Mouse (Mus musculus) forebrain, embryonic 14.5 days (tissue): ENCODE data around the gene 2410131K14Rik. TPM values are rescaled to one million over a fixed set of nuclear protein-coding genes. Genes with fewer than 3 reads are reported as not detected.
A peak's percentile ranks its signal among the peaks of the same experiment; 100 is the strongest.

Experiments
- ATAC-seq: fragments of 200-750 bp; cut with Nextera tagmentation; 2 replicates; pipeline ENCODE4 v1.8.0; 2017; ENCODE audit warnings: mild to moderate bottlenecking, moderate library complexity
- DNase-seq: peaks from one replicate; pipeline ENCODE4 v3.0.0-alpha.2; 2015; ENCODE audit warnings: low spot score
- H3K27ac ChIP-seq: fragments of 300-500 bp; sonication (generic); 2 replicates; pipeline ENCODE4 v1.5.1; 2014; ENCODE audit warnings: low read depth, mild to moderate bottlenecking, control low read depth, low read length, moderate library complexity
- H3K27me3 ChIP-seq: fragments of 300-500 bp; sonication (generic); replicated peaks from 2 replicates; pipeline ENCODE4 v1.6.1; 2014; ENCODE audit warnings: low read length, control low read depth, mixed read lengths; ENCODE audit not compliant: control insufficient read depth, insufficient read depth
- H3K36me3 ChIP-seq: fragments of 300-500 bp; sonication (generic); 2 replicates; pipeline ENCODE4 v1.6.1; 2014; ENCODE audit warnings: low read length, control low read depth; ENCODE audit not compliant: control insufficient read depth, insufficient read depth
- H3K4me1 ChIP-seq: fragments of 300-500 bp; sonication (generic); 2 replicates; pipeline ENCODE4 v1.6.1; 2014; ENCODE audit warnings: antibody characterized with exemption, low read length, control low read depth; ENCODE audit not compliant: control insufficient read depth, insufficient read depth
- H3K4me2 ChIP-seq: fragments of 300-500 bp; sonication (generic); 2 replicates; pipeline ENCODE4 v1.6.1; 2014; ENCODE audit warnings: mild to moderate bottlenecking, control low read depth, low read length
- H3K4me3 ChIP-seq: fragments of 300-500 bp; sonication (generic); 2 replicates; pipeline ENCODE4 v1.5.1; 2014; ENCODE audit warnings: low read depth, low read length, control low read depth
- H3K9ac ChIP-seq: fragments of 300-500 bp; sonication (generic); 2 replicates; pipeline ENCODE4 v1.6.1; 2014; ENCODE audit warnings: mild to moderate bottlenecking, low read length, control low read depth, moderate library complexity
- H3K9me3 ChIP-seq: fragments of 300-500 bp; sonication (generic); replicated peaks from 2 replicates; pipeline ENCODE4 v1.6.1; 2016; ENCODE audit warnings: low read length, control low read depth, mixed read lengths; ENCODE audit not compliant: control insufficient read depth
- WGBS: fragments of 180-500 bp; shearing (Covaris S2); extraction: QIAGEN DNeasy Blood & Tissue Kit; methylation state at CpG from one replicate; pipeline ENCODE4 v1.1.7; 2014; 5-methylcytosine and 5-hydroxymethylcytosine counted together
- polyA plus RNA-seq: library from polyadenylated mRNA; unstranded; fragments of >200 nt; fragmentation: Nextera tagmentation; extraction: Ambion mirVana; gene quantifications from 2 replicates; pipeline ENCODE4 v1.2.1, GENCODE M21; 2014

2410131K14Rik gene
- polyA plus RNA-seq, 1 experiment from 2014 or later: 14.6 TPM

- H3K4me1 ChIP-seq: no peaks in the 10 kb centered on the region
- H3K4me2 ChIP-seq: no peak overlapping the region
- 79% methylated on average over 9 of the region's 9 CpGs for WGBS
- no peak overlapping the region for H3K4me3 ChIP-seq
- H3K9ac ChIP-seq: no peak overlapping the region
- no peak for ATAC-seq
- no peak for DNase-seq
- H3K36me3 ChIP-seq: peaks cover 49% of the 10 kb centered on the region
- no peaks in the 10 kb centered on the region for H3K9me3 ChIP-seq
- no peaks in the 10 kb centered on the region for H3K27me3 ChIP-seq
- H3K27ac ChIP-seq: no peak overlapping the region
Measured at GRCm38 (mm10) chr5:118223142-118223757, 21.8 kb upstream of the 2410131K14Rik start.

GRCm38 (mm10) chr5:118230071-118230611, 14.9 kb upstream of the 2410131K14Rik start:
- ATAC-seq (no peak), DNase-seq (no peak)
- Histone ChIP-seq H3K36me3 (peaks cover 72% of the 10 kb centered on the region), H3K27me3 (no peaks in the 10 kb centered on the region), H3K9me3 (no peaks in the 10 kb centered on the region), H3K4me2 (no peak overlapping the region), H3K27ac (no peak overlapping the region), H3K4me1 (no peaks in the 10 kb centered on the region), H3K4me3 (no peak overlapping the region), H3K9ac (no peak overlapping the region)
- 93% methylated on average over 13 of the region's 13 CpGs for WGBS

- H3K4me1 ChIP-seq: no peaks in the 10 kb centered on the region
- no peaks in the 10 kb centered on the region for H3K27me3 ChIP-seq
- H3K4me3 ChIP-seq: no peak overlapping the region
- no peak overlapping the region for H3K4me2 ChIP-seq
- no peak overlapping the region for H3K27ac ChIP-seq
- H3K9ac ChIP-seq: no peak overlapping the region
- DNase-seq (no peak), ATAC-seq (no peak)
- WGBS: 85% methylated on average over 12 of the region's 12 CpGs
- no peaks in the 10 kb centered on the region for H3K9me3 ChIP-seq
- peaks cover 61% of the 10 kb centered on the region for H3K36me3 ChIP-seq
Measured at GRCm38 (mm10) chr5:118236891-118237290, 8.1 kb upstream of the 2410131K14Rik start.

GRCm38 (mm10) chr5:118239671-118240070, 5.4 kb upstream of the 2410131K14Rik start:
- H3K9me3 ChIP-seq: no peaks in the 10 kb centered on the region
- H3K27me3 ChIP-seq: no peaks in the 10 kb centered on the region
- H3K27ac ChIP-seq: no peak overlapping the region
- H3K4me3 ChIP-seq: no peak overlapping the region
- ATAC-seq: no peak
- H3K9ac ChIP-seq: no peak overlapping the region
- H3K4me2 ChIP-seq: no peak overlapping the region
- peaks cover 2% of the 10 kb centered on the region for H3K4me1 ChIP-seq
- peaks cover 41% of the 10 kb centered on the region for H3K36me3 ChIP-seq
- DNase-seq: no peak
- WGBS: 87% methylated on average over 12 of the region's 12 CpGs

GRCm38 (mm10) chr5:118245606-118246308, 730 bp downstream of the 2410131K14Rik start:
- 6% methylated on average over 15 of the region's 15 CpGs for WGBS
- DNase-seq: peak; percentile 29
- Histone ChIP-seq H3K4me2 (peak overlapping the region; percentile 88), H3K9me3 (no peaks in the 10 kb centered on the region), H3K4me1 (peaks cover 13% of the 10 kb centered on the region), H3K27ac (peak overlapping the region; percentile 58), H3K4me3 (peak overlapping the region; percentile 69), H3K27me3 (no peaks in the 10 kb centered on the region), H3K9ac (peak overlapping the region; percentile 63), H3K36me3 (peaks cover 25% of the 10 kb centered on the region)
- no peak; the same call in 1 of the 2 replicates for ATAC-seq

GRCm38 (mm10) chr5:118247378-118247777, 2.4 kb downstream of the 2410131K14Rik start:
- Histone ChIP-seq H3K4me1 (peaks cover 13% of the 10 kb centered on the region), H3K36me3 (peaks cover 10% of the 10 kb centered on the region; the same call in 1 of the 2 replicates), H3K27me3 (no peaks in the 10 kb centered on the region), H3K4me2 (no peak overlapping the region), H3K9me3 (no peaks in the 10 kb centered on the region), H3K9ac (no peak overlapping the region), H3K4me3 (no peak overlapping the region), H3K27ac (no peak overlapping the region)
- ATAC-seq (no peak), DNase-seq (no peak)
- 94% methylated on average over 8 of the region's 8 CpGs for WGBS

GRCm38 (mm10) chr5:118250987-118251386, 6.0 kb downstream of the 2410131K14Rik start:
- WGBS: 75% methylated on average over 6 of the region's 7 CpGs
- ATAC-seq: no peak

GRCm38 (mm10) chr5:118253551-118253950, 8.5 kb downstream of the 2410131K14Rik start:
- no peak for DNase-seq

More at GRCm38 (mm10) chr5:118250987-118251386, 6.0 kb downstream of the 2410131K14Rik start:
- no peaks in the 10 kb centered on the region for H3K27me3 ChIP-seq
- no peak overlapping the region for H3K27ac ChIP-seq
- H3K9ac ChIP-seq: no peak overlapping the region
- H3K4me1 ChIP-seq: peaks cover 8% of the 10 kb centered on the region
- no peaks in the 10 kb centered on the region for H3K9me3 ChIP-seq
- no peak overlapping the region for H3K4me2 ChIP-seq
- H3K36me3 ChIP-seq: peaks cover 10% of the 10 kb centered on the region; the same call in 1 of the 2 replicates
- no peak for DNase-seq
- H3K4me3 ChIP-seq: no peak overlapping the region

GRCm38 (mm10) chr5:118256981-118257380, 12.0 kb downstream of the 2410131K14Rik start:
- Histone ChIP-seq H3K9ac (no peak overlapping the region), H3K27me3 (no peaks in the 10 kb centered on the region), H3K36me3 (peaks cover 43% of the 10 kb centered on the region), H3K27ac (no peak overlapping the region), H3K9me3 (no peaks in the 10 kb centered on the region), H3K4me1 (0 out of 2 replicates have a peak, but pooled peaks cover 3% of the 10 kb centered on the region), H3K4me2 (no peak overlapping the region), H3K4me3 (no peak overlapping the region)
- DNase-seq (no peak), ATAC-seq (no peak)
- WGBS: 98% methylated on average over 4 of the region's 4 CpGs

More at GRCm38 (mm10) chr5:118253551-118253950, 8.5 kb downstream of the 2410131K14Rik start:
- Histone ChIP-seq H3K27me3 (no peaks in the 10 kb centered on the region), H3K9ac (no peak overlapping the region), H3K27ac (no peak overlapping the region), H3K36me3 (peaks cover 20% of the 10 kb centered on the region), H3K4me1 (no peaks in the 10 kb centered on the region), H3K4me3 (no peak overlapping the region), H3K9me3 (no peaks in the 10 kb centered on the region), H3K4me2 (no peak overlapping the region)
- 89% methylated on average over 3 of the region's 3 CpGs for WGBS
- no peak for ATAC-seq
